Mouse (Mus musculus) heart, embryonic 13.5 days (tissue): ENCODE measurements around the gene Spata45. TPM values are rescaled to one million over a fixed set of nuclear protein-coding genes. Genes with fewer than 3 reads are reported as not detected.
A peak's percentile ranks its signal among the peaks of the same experiment; 100 is the strongest.

Experiments
- ATAC-seq: fragments of 200-750 bp; cut with Nextera tagmentation; 2 replicates; pipeline ENCODE4 v1.8.0; 2017; ENCODE audit warnings: moderate TSS enrichment; ENCODE audit not compliant: insufficient number of reproducible peaks, low FRiP score, low TSS enrichment; ENCODE audit errors: extremely low read depth
- H3K27ac ChIP-seq: fragments of 300-500 bp; sonication (generic); replicated peaks from 2 replicates; pipeline ENCODE4 v1.5.1; 2015; ENCODE audit warnings: moderate library complexity, mild to moderate bottlenecking, inconsistent platforms
- H3K27me3 ChIP-seq: fragments of 300-500 bp; sonication (generic); replicated peaks from 2 replicates; pipeline ENCODE4 v1.6.1; 2015; ENCODE audit warnings: mild to moderate bottlenecking, inconsistent platforms
- H3K36me3 ChIP-seq: fragments of 300-500 bp; sonication (generic); 2 replicates; pipeline ENCODE4 v1.6.1; 2015; ENCODE audit warnings: mild to moderate bottlenecking, inconsistent platforms
- H3K4me1 ChIP-seq: fragments of 300-500 bp; sonication (generic); 2 replicates; pipeline ENCODE4 v1.6.1; 2015; ENCODE audit warnings: inconsistent platforms
- H3K4me2 ChIP-seq: fragments of 300-500 bp; sonication (generic); 2 replicates; pipeline ENCODE4 v1.6.1; 2015; ENCODE audit warnings: inconsistent platforms, mild to moderate bottlenecking, moderate library complexity
- H3K4me3 ChIP-seq: fragments of 300-500 bp; sonication (generic); 2 replicates; pipeline ENCODE4 v1.5.1; 2015; ENCODE audit warnings: moderate library complexity, mild to moderate bottlenecking, inconsistent platforms
- H3K9ac ChIP-seq: fragments of 300-500 bp; sonication (generic); 2 replicates; pipeline ENCODE4 v1.6.1; 2015; ENCODE audit warnings: inconsistent platforms, mild to moderate bottlenecking, moderate library complexity
- H3K9me3 ChIP-seq: fragments of 300-500 bp; sonication (generic); 2 replicates; pipeline ENCODE4 v1.6.1; 2016; ENCODE audit warnings: inconsistent platforms
- WGBS: fragments of 180-500 bp; shearing (Covaris S2); methylation state at CpG from one replicate; pipeline ENCODE4 v1.1.7; 2015; ENCODE audit warnings: mixed read lengths; 5-methylcytosine and 5-hydroxymethylcytosine counted together
- polyA plus RNA-seq: library from polyadenylated mRNA; unstranded; fragments of >200 nt; fragmentation: Nextera tagmentation; extraction: Ambion mirVana; gene quantifications from 2 replicates; pipeline ENCODE4 v1.2.1, GENCODE M21; 2015

Spata45 gene
- polyA plus RNA-seq, 1 experiment from 2014 or later: not detected

GRCm38 (mm10) chr1:191065188-191065587 lies 28.7 kb downstream of the Spata45 start:
- no peak for ATAC-seq
- WGBS: 79% methylated on average over 4 of the region's 4 CpGs
- Histone ChIP-seq H3K27me3 (no peaks in the 10 kb centered on the region), H3K9ac (no peak overlapping the region), H3K36me3 (peaks cover 53% of the 10 kb centered on the region), H3K27ac (no peak overlapping the region), H3K4me3 (no peak overlapping the region), H3K4me1 (peaks cover 24% of the 10 kb centered on the region), H3K4me2 (no peak overlapping the region), H3K9me3 (no peaks in the 10 kb centered on the region)

- no peaks in the 10 kb centered on the region for H3K27me3 ChIP-seq
- no peak overlapping the region for H3K4me3 ChIP-seq
- H3K9me3 ChIP-seq: no peaks in the 10 kb centered on the region
- WGBS: 75% methylated on average over 5 of the region's 5 CpGs
- no peak overlapping the region for H3K27ac ChIP-seq
- ATAC-seq: no peak
- peaks cover 85% of the 10 kb centered on the region for H3K36me3 ChIP-seq
- H3K4me1 ChIP-seq: peaks cover 18% of the 10 kb centered on the region
- H3K9ac ChIP-seq: no peak overlapping the region
- H3K4me2 ChIP-seq: no peak overlapping the region
These were observed 31.9 kb downstream of the Spata45 start for GRCm38 (mm10) chr1:191068377-191068776.

DNA sequence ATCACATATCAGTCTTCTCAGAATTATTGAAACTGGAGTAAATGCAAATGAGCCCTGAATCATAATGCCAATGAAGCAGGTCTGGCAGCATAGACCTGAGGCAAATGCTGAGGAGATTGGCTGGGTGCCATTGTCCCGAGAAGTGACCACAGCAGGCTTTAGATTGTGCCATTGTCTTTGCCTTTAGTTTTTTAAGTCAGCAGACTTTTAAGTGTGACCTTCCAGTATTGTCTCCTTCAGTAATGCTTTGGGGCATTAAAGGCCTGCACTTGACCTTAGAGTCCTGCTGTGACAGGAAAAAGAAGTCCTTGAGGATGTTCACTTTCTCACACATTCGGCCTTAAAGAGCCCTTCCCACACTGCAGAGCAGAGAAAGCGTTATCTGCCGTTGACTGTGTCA lies 33.8 kb downstream of the Spata45 start:
- 89% methylated on average over 4 of the region's 4 CpGs for WGBS
- H3K9me3 ChIP-seq: no peaks in the 10 kb centered on the region
- no peak for ATAC-seq
- no peak overlapping the region for H3K9ac ChIP-seq
- H3K36me3 ChIP-seq: peaks cover 96% of the 10 kb centered on the region
- H3K4me2 ChIP-seq: no peak overlapping the region
- H3K4me1 ChIP-seq: peaks cover 7% of the 10 kb centered on the region
- no peak overlapping the region for H3K27ac ChIP-seq
- no peaks in the 10 kb centered on the region for H3K27me3 ChIP-seq
- no peak overlapping the region for H3K4me3 ChIP-seq

DNA sequence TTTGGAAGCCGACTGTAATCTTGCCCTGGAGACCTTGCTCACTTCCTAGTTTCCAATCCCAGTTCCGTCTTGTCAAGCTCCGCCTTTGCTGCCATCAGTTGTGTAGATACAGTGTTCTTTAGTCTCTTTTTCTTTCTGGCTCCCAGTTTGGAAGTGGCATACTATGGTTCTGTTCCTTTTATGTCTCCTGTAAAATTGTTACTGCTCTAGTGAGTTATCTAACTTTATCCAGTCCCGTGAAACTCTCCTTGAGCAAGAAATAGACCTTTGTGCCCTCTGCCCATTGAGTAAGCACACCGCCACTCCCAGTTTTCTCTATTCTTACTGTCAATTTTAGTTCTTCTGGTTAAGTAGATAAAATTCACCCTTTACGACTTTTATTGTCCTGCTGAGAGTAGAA lies 35.2 kb downstream of the Spata45 start:
- H3K4me2 ChIP-seq: no peak overlapping the region
- H3K36me3 ChIP-seq: peaks cover 95% of the 10 kb centered on the region
- no peaks in the 10 kb centered on the region for H3K27me3 ChIP-seq
- peaks cover 8% of the 10 kb centered on the region for H3K4me1 ChIP-seq
- 80% methylated on average over 6 of the region's 6 CpGs for WGBS
- H3K4me3 ChIP-seq: no peak overlapping the region
- no peak for ATAC-seq
- H3K9me3 ChIP-seq: no peaks in the 10 kb centered on the region
- no peak overlapping the region for H3K27ac ChIP-seq
- H3K9ac ChIP-seq: no peak overlapping the region

DNA sequence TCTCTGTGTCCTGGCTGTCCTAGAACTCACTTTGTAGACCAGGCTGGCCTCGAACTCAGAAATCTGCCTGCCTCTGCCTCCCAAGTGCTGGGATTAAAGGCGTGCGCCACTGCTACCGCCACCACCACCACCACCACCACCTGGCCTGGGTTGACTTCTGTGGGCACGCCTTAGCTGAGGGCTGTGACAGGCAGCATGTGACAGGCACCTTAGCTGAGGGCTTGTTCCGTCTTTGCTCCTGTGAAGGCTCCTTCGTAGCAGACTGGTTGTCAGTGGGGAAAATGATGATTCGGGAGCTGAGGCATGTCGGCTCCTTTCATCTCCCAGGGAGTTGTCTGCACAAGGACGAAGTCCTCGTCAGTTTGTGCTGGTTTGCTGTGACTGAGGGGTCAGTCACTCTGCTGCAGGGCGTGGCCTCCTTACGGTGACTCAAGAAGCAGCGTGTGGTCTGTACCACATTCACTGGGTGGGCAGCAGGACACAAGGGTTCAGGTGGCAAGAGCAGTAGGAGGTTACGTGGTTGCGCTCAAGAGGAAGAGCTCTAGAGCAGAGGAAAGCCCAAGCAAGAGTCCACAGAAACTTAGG lies 36.0 kb downstream of the Spata45 start:
- 89% methylated on average over 16 of the region's 16 CpGs for WGBS

DNA sequence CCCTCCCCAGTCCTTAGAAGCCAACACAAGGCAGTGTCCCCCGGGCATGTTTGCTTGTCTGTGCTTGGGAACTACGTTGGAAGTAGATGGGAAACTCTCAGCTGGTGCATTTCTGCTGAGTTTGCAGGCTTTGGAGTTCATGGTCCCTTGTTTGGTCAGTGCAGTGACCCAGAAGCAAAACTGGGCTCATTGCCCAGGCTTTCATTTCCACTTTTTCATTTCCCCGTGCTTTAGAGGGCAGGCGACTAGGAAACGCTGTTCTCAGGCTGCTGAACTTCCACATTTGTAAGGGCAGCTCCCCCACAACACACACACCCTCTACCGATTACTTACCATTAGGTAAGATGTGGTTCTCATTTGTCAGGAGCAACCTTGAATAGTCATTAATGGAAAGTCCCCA lies 36.6 kb downstream of the Spata45 start:
- Histone ChIP-seq H3K9ac (no peak overlapping the region), H3K27ac (peak overlapping the region; percentile 50; the same call in 1 of the 2 replicates), H3K4me3 (no peak overlapping the region), H3K4me2 (no peak overlapping the region), H3K27me3 (no peaks in the 10 kb centered on the region), H3K9me3 (no peaks in the 10 kb centered on the region), H3K4me1 (peaks cover 8% of the 10 kb centered on the region), H3K36me3 (peaks cover 97% of the 10 kb centered on the region)
- peak; percentile 42; the same call in 1 of the 2 replicates for ATAC-seq
- WGBS: 72% methylated on average over 6 of the region's 6 CpGs

More for the DNA sequence above, 36.0 kb downstream of the Spata45 start:
- Histone ChIP-seq H3K9me3 (no peaks in the 10 kb centered on the region), H3K27me3 (no peaks in the 10 kb centered on the region), H3K9ac (no peak overlapping the region), H3K36me3 (peaks cover 97% of the 10 kb centered on the region), H3K27ac (peak overlapping the region; percentile 50; the same call in 1 of the 2 replicates), H3K4me2 (no peak overlapping the region), H3K4me3 (no peak overlapping the region), H3K4me1 (peaks cover 8% of the 10 kb centered on the region)
- ATAC-seq: no peak

- no peak overlapping the region for H3K4me3 ChIP-seq
- H3K9me3 ChIP-seq: no peaks in the 10 kb centered on the region
- peaks cover 8% of the 10 kb centered on the region for H3K4me1 ChIP-seq
- H3K4me2 ChIP-seq: no peak overlapping the region
- no peak for ATAC-seq
- 81% methylated on average over 4 of the region's 4 CpGs for WGBS
- H3K27me3 ChIP-seq: no peaks in the 10 kb centered on the region
- H3K36me3 ChIP-seq: peaks cover 97% of the 10 kb centered on the region
- 0 out of 2 replicates have a peak overlapping the region, but pooled peaks have one; percentile 50 for H3K27ac ChIP-seq
- no peak overlapping the region for H3K9ac ChIP-seq
These were observed 37.0 kb downstream of the Spata45 start for GRCm38 (mm10) chr1:191073486-191073885.

DNA sequence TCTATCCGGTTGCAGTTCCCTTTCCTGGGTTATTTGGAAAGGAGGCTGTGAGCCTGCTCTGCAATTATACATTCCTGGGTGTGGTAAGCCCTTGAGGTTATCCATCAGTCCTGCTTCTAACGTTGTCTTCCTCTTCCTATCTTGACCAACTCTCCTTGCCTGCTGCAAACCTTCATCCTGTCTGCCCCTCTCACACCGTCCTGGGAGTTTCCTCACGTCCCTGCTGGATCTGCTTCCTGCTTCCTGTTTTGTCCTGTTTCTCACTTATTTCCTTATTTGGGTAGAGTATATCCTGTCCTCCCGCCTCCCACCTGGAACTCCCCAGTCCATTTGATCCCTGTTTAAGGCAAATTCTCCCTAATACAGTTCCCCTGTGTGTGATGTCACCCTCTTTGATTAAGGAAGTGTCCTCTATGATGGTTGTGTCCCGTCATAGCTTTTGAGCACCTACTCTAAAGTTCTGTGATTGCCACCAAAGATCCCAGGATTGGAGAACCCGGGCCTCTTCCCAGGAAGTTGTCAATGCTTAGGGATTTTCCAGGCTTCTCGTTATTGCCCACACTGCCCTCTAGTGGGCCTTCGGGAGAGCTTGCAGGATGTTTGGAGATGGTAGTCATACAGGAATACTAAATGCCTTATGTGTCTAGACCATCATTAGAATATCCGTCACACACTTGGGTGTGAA lies 38.9 kb downstream of the Spata45 start:
- no peak for ATAC-seq
- Histone ChIP-seq H3K9me3 (no peaks in the 10 kb centered on the region), H3K27ac (peak overlapping the region; percentile 55), H3K9ac (0 out of 2 replicates have a peak overlapping the region, but pooled peaks have one; percentile 24), H3K36me3 (peaks cover 97% of the 10 kb centered on the region), H3K27me3 (no peaks in the 10 kb centered on the region), H3K4me1 (peaks cover 8% of the 10 kb centered on the region), H3K4me2 (0 out of 2 replicates have a peak overlapping the region, but pooled peaks have one; percentile 20), H3K4me3 (no peak overlapping the region)
- WGBS: 41% methylated on average over 10 of the region's 10 CpGs

- H3K9ac ChIP-seq: no peak overlapping the region
- no peaks in the 10 kb centered on the region for H3K4me1 ChIP-seq
- WGBS: 89% methylated on average over 8 of the region's 8 CpGs
- no peak overlapping the region for H3K4me3 ChIP-seq
- H3K4me2 ChIP-seq: no peak overlapping the region
- no peak overlapping the region for H3K27ac ChIP-seq
- H3K27me3 ChIP-seq: no peaks in the 10 kb centered on the region
- H3K36me3 ChIP-seq: peaks cover 70% of the 10 kb centered on the region
- H3K9me3 ChIP-seq: no peaks in the 10 kb centered on the region
- no peak for ATAC-seq
These were observed 46.8 kb downstream of the Spata45 start for GRCm38 (mm10) chr1:191083230-191083629.

DNA sequence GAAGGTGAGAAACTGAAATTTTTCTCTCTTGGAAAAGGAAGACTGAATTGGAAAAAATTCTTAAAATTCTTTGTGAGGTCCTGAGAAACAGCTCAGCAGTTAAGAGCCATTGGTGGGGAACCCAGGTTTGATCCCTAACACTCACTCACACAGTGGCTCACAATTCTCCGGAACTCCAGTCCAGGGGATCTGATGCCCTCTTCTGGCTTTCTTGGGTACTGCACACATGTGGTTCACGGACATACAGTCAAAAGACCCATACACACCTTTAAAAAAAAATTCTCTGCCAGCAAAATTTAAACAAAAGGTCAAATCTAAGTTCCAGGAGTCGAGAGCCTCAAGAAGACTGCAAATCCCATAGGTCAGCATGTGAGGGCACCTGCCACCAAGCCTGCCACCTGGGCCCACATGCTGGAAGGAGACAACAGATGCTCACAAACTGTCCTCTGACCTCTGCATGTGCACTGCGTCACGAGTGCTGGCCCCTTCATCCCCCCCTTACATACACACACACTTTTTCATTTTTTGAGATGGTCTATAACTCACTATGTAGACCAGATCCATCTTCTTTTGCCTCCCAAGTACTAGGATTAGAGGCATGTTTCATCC lies 48.6 kb downstream of the Spata45 start:
- Histone ChIP-seq H3K27me3 (no peaks in the 10 kb centered on the region), H3K4me3 (no peak overlapping the region), H3K27ac (no peak overlapping the region), H3K4me2 (no peak overlapping the region), H3K9me3 (no peaks in the 10 kb centered on the region), H3K4me1 (peaks cover 9% of the 10 kb centered on the region), H3K36me3 (peaks cover 52% of the 10 kb centered on the region), H3K9ac (no peak overlapping the region)
- ATAC-seq: no peak
- WGBS: 70% methylated on average over 5 of the region's 5 CpGs

GRCm38 (mm10) chr1:191085597-191085996 lies 49.2 kb downstream of the Spata45 start:
- ATAC-seq: no peak
- WGBS: 84% methylated on average over 12 of the region's 12 CpGs
- H3K36me3 ChIP-seq: peaks cover 46% of the 10 kb centered on the region

More at GRCm38 (mm10) chr1:191085597-191085996, 49.2 kb downstream of the Spata45 start:
- Histone ChIP-seq H3K4me1 (peaks cover 9% of the 10 kb centered on the region), H3K9ac (no peak overlapping the region), H3K27me3 (no peaks in the 10 kb centered on the region), H3K9me3 (no peaks in the 10 kb centered on the region), H3K27ac (no peak overlapping the region), H3K4me3 (no peak overlapping the region), H3K4me2 (no peak overlapping the region)
